Mouse (Mus musculus) mesoderm, embryonic 11.5 days (tissue): ENCODE results near the gene Glra1.

Source experiments
- DNase-seq: peaks from one replicate; pipeline ENCODE4 v3.0.0-alpha.2; 2012; ENCODE audit warnings: low read depth, low spot score

The Glra1 gene

GRCm38 (mm10) chr11:55518806-55519674 is 89.0 kb downstream of the Glra1 start:
- peak; percentile 81 for DNase-seq

GRCm38 (mm10) chr11:55517666-55518065 is 90.3 kb downstream of the Glra1 start:
- DNase-seq = no peak

- DNase-seq = peak; percentile 41
Observed at GRCm38 (mm10) chr11:55511374-55511773, 96.6 kb downstream of the Glra1 start.

GRCm38 (mm10) chr11:55505485-55505884 is 102.5 kb downstream of the Glra1 start:
- no peak for DNase-seq

GRCm38 (mm10) chr11:55502886-55503285 is 105.1 kb downstream of the Glra1 start:
- no peak for DNase-seq

- DNase-seq = no peak
Observed at GRCm38 (mm10) chr11:55501955-55502531, 106.0 kb downstream of the Glra1 start.

- peak; percentile 64 for DNase-seq
Observed at GRCm38 (mm10) chr11:55497885-55498284, 110.1 kb downstream of the Glra1 start.

- DNase-seq = no peak
Observed at GRCm38 (mm10) chr11:55496158-55496557, 111.8 kb downstream of the Glra1 start.

- DNase-seq = no peak
Observed at GRCm38 (mm10) chr11:55485443-55485842, 122.6 kb downstream of the Glra1 start.

GRCm38 (mm10) chr11:55473219-55473618 is 134.8 kb downstream of the Glra1 start:
- DNase-seq = no peak

- no peak for DNase-seq
Observed at GRCm38 (mm10) chr11:55471467-55471866, 136.5 kb downstream of the Glra1 start.

- no peak for DNase-seq
Observed at GRCm38 (mm10) chr11:55470761-55471160, 137.2 kb downstream of the Glra1 start.

- peak; percentile 38 for DNase-seq
Observed at GRCm38 (mm10) chr11:55469923-55470691, 137.9 kb downstream of the Glra1 start.

GRCm38 (mm10) chr11:55469048-55469843 is 138.8 kb downstream of the Glra1 start, which contains the start of gene G3bp1:
TSS of gene G3bp1 (plus strand) at chr11:55469685.
- DNase-seq = peak; percentile 99

GRCm38 (mm10) chr11:55468611-55469047 is 139.4 kb downstream of the Glra1 start:
- no peak for DNase-seq

GRCm38 (mm10) chr11:55468012-55468411 is 140.0 kb downstream of the Glra1 start:
- DNase-seq = peak; percentile 7

- no peak for DNase-seq
Observed at GRCm38 (mm10) chr11:55465177-55465576, 142.8 kb downstream of the Glra1 start.

- DNase-seq = no peak
Observed at GRCm38 (mm10) chr11:55464707-55465106, 143.3 kb downstream of the Glra1 start.
